Mouse (Mus musculus) intestine, embryonic 15.5 days (tissue): Measurements from ENCODE around the gene Slc29a2. TPM values are rescaled to one million over a fixed set of nuclear protein-coding genes. Genes with fewer than 3 reads are reported as not detected.

Experiments
- ATAC-seq: fragments of 200-750 bp; cut with Nextera tagmentation; 2 replicates; pipeline ENCODE4 v1.8.0; 2017; ENCODE audit warnings: moderate TSS enrichment, moderate library complexity
- H3K27ac ChIP-seq: fragments of 300-500 bp; sonication (generic); 2 replicates; pipeline ENCODE4 v1.5.1; 2015; ENCODE audit warnings: mild to moderate bottlenecking, inconsistent platforms
- H3K27me3 ChIP-seq: fragments of 300-500 bp; sonication (generic); replicated peaks from 2 replicates; pipeline ENCODE4 v1.6.1; 2015; ENCODE audit warnings: inconsistent platforms
- H3K36me3 ChIP-seq: fragments of 300-500 bp; sonication (generic); 2 replicates; pipeline ENCODE4 v1.6.1; 2015; ENCODE audit warnings: inconsistent platforms
- H3K4me1 ChIP-seq: fragments of 300-500 bp; sonication (generic); replicated peaks from 2 replicates; pipeline ENCODE4 v1.6.1; 2015; ENCODE audit warnings: inconsistent platforms
- H3K4me2 ChIP-seq: fragments of 300-500 bp; sonication (generic); replicated peaks from 2 replicates; pipeline ENCODE4 v1.6.1; 2015; ENCODE audit warnings: mild to moderate bottlenecking, inconsistent platforms
- H3K4me3 ChIP-seq: fragments of 300-500 bp; sonication (generic); replicated peaks from 2 replicates; pipeline ENCODE4 v1.5.1; 2015; ENCODE audit warnings: inconsistent platforms
- H3K9ac ChIP-seq: fragments of 300-500 bp; sonication (generic); 2 replicates; pipeline ENCODE4 v1.6.1; 2015; ENCODE audit warnings: inconsistent platforms
- H3K9me3 ChIP-seq: fragments of 300-500 bp; sonication (generic); 2 replicates; pipeline ENCODE4 v1.6.1; 2016; ENCODE audit warnings: inconsistent platforms
- WGBS: fragments of 180-500 bp; shearing (Covaris S2); methylation state at CpG from one replicate; pipeline ENCODE4 v1.1.7; 2015; 5-methylcytosine and 5-hydroxymethylcytosine counted together
- polyA plus RNA-seq: library from polyadenylated mRNA; unstranded; fragments of >200 nt; fragmentation: Nextera tagmentation; extraction: Ambion mirVana; gene quantifications from 2 replicates; pipeline ENCODE4 v1.2.1, GENCODE M21; 2015

The Slc29a2 gene
- polyA plus RNA-seq, 1 experiment from 2014 or later = 4.6 TPM

DNA sequence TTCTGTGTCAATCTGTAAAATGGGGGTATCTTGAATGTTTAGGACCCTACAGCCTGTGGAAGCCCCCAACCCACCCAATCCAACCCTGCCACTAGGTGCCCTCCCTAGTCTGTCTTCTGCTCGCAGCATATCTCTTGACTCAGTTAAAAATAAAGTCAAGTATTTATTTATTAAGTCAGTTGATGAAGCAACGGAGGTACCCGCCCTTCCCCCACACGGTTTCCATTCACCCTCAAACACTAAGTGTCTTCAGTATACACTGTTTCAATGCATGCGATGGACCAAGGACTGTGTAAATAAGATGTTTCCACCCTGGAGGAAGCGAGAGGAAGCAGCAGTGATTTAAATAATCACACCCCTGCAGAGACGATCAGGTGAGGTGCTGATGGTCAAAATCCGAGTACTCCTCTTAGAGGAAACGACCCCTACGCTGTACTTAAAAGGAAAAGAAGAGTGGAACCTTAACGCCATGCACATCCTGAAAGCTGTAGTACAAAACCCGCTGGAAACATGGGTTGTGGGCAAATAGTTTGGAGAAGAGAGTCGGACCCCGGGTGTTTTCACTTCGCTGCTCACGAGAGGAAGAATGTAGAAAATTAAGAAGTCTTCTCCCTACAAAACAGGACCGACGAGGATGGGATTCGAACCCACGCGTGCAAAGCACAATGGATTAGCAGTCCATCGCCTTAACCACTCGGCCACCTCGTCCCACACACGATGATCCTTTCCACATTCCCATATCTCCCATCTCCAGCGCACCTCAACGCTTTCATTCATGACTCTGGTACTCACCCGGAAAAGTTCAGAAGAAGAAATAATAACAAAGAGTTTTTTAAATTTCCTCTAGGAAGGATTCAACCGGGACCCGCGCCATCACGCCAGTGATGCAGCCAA is 14.3 kb downstream of the Slc29a2 start:
- Histone ChIP-seq H3K9me3 (no peaks in the 10 kb centered on the region), H3K9ac (peak overlapping the region; percentile 91), H3K4me2 (peak overlapping the region; percentile 94), H3K27ac (peak overlapping the region; percentile 65), H3K27me3 (no peaks in the 10 kb centered on the region), H3K4me1 (peaks cover 24% of the 10 kb centered on the region), H3K4me3 (peak overlapping the region; percentile 64), H3K36me3 (no peaks in the 10 kb centered on the region)
- ATAC-seq = peak; percentile 69
- 3% methylated on average over 32 of the region's 32 CpGs for WGBS

- Histone ChIP-seq H3K36me3 (no peaks in the 10 kb centered on the region), H3K27ac (peak within 1 kb of the TSS; percentile 65), H3K9me3 (no peaks in the 10 kb centered on the region), H3K4me1 (peaks cover 24% of the 10 kb centered on the region), H3K27me3 (no peaks in the 10 kb centered on the region), H3K4me2 (peak within 1 kb of the TSS; percentile 94), H3K9ac (peak within 1 kb of the TSS; percentile 91), H3K4me3 (peak within 1 kb of the TSS; percentile 64)
- under 1% methylated on average over 44 of the region's 44 CpGs for WGBS
- peak; percentile 93 for ATAC-seq
These were observed 15.1 kb downstream of the Slc29a2 start, which contains the start of the genes B4gat1 and AC124502.3 for GRCm38 (mm10) chr19:5038709-5039156. TSS of gene B4gat1 (plus strand) at chr19:5038826. TSS of gene AC124502.3 (plus strand) at chr19:5038891.

DNA sequence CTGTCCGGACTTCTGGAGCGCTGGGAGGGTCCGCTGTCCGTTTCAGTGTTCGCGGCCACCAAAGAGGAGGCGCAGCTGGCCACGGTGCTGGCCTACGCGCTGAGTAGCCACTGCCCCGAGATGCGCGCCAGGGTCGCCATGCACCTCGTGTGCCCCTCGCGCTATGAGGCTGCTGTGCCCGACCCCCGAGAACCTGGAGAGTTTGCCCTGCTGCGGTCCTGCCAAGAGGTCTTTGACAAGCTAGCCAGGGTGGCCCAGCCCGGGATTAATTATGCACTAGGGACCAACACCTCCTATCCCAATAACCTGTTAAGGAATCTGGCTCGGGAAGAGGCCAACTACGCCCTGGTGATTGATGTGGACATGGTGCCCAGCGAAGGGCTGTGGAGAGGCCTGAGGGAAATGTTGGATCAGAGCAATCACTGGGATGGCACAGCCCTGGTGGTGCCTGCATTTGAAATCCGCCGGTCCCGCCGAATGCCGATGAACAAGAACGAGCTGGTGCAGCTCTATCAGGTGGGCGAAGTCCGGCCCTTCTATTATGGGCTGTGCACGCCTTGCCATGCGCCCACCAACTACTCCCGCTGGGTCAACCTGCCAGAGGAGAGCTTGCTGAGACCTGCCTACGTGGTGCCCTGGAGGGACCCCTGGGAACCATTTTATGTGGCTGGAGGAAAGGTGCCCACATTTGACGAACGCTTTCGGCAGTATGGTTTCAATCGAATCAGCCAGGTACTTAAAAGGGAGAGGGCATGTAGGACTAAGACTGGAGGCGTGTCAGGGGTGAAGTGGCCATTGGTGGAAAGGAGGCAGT is 15.8 kb downstream of the Slc29a2 start:
- peak; percentile 7 for ATAC-seq
- Histone ChIP-seq H3K9me3 (no peaks in the 10 kb centered on the region), H3K27me3 (no peaks in the 10 kb centered on the region), H3K4me2 (peak overlapping the region; percentile 94), H3K4me3 (peak overlapping the region; percentile 64), H3K4me1 (peaks cover 24% of the 10 kb centered on the region), H3K27ac (peak overlapping the region; percentile 65), H3K9ac (peak overlapping the region; percentile 91), H3K36me3 (no peaks in the 10 kb centered on the region)
- 11% methylated on average over 41 of the region's 41 CpGs for WGBS

DNA sequence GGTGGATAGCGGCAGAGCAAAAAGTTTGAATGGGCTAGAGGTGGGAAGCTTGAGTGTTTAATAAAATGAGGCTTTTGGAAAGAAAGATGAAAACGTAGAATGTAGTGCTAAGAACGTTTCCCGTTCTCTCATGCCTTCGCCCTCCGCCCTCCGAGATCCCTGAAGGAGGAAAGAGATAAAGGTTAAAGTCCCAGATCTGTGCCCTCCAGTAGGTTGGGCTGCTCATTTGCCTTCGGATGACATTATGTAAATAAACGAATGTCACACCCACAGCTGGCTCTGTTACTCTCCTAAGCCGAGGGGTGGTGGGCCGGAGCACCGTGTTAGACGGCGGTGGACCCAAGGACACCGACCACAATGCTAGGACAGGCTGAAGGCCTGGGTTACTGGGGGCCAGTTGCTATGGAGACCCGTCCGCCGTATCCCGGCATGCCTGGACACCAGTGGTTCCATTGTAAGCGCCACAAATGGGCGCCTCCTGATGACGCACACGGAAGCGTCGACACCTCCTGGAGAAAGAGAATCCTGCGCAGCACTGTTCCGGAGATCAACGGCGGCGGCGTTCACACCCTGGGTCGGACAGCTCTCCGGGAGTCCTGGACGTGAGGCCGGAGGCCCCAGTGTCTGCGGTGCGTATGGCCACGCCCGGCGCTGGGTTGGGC is 17.3 kb downstream of the Slc29a2 start, which contains the start of gene Brms1:
Brms1 (plus strand) TSS at position 493 of the 662 bp plus-strand sequence.
- WGBS = 4% methylated on average over 40 of the region's 40 CpGs
- ATAC-seq = peak; percentile 80
- H3K4me2 ChIP-seq = peak within 1 kb of the TSS; percentile 94

GRCm38 (mm10) chr19:5041588-5041987 is 17.9 kb downstream of the Slc29a2 start:
- H3K27me3 ChIP-seq = no peaks in the 10 kb centered on the region
- peak overlapping the region; percentile 94 for H3K4me2 ChIP-seq
- H3K36me3 ChIP-seq = peaks cover 4% of the 10 kb centered on the region; the same call in 1 of the 2 replicates
- H3K9ac ChIP-seq = peak overlapping the region; percentile 76
- peak overlapping the region; percentile 77 for H3K27ac ChIP-seq
- H3K4me3 ChIP-seq = peak overlapping the region; percentile 64
- no peak for ATAC-seq
- no peaks in the 10 kb centered on the region for H3K9me3 ChIP-seq
- WGBS = 1% methylated on average over 16 of the region's 16 CpGs
- peaks cover 24% of the 10 kb centered on the region for H3K4me1 ChIP-seq

More for the DNA sequence above, 17.3 kb downstream of the Slc29a2 start, which contains the start of gene Brms1:
- H3K9me3 ChIP-seq = no peaks in the 10 kb centered on the region
- H3K27me3 ChIP-seq = no peaks in the 10 kb centered on the region
- no peaks in the 10 kb centered on the region for H3K36me3 ChIP-seq
- H3K4me1 ChIP-seq = peaks cover 24% of the 10 kb centered on the region
- H3K9ac ChIP-seq = peak within 1 kb of the TSS; percentile 91
- H3K4me3 ChIP-seq = peak within 1 kb of the TSS; percentile 64
- peak within 1 kb of the TSS; percentile 77 for H3K27ac ChIP-seq

- Histone ChIP-seq H3K27me3 (no peaks in the 10 kb centered on the region), H3K4me2 (no peak overlapping the region), H3K9me3 (no peaks in the 10 kb centered on the region), H3K36me3 (peaks cover 20% of the 10 kb centered on the region; the same call in 1 of the 2 replicates), H3K27ac (no peak overlapping the region), H3K4me1 (peaks cover 8% of the 10 kb centered on the region), H3K9ac (no peak overlapping the region), H3K4me3 (no peak overlapping the region)
- WGBS = 79% methylated on average over 4 of the region's 4 CpGs
- ATAC-seq = no peak
These were observed 21.9 kb downstream of the Slc29a2 start for GRCm38 (mm10) chr19:5045531-5045930.

GRCm38 (mm10) chr19:5048138-5049056 is 24.7 kb downstream of the Slc29a2 start:
- WGBS = 86% methylated on average over 14 of the region's 14 CpGs
- Histone ChIP-seq H3K4me3 (no peak overlapping the region), H3K27ac (no peak overlapping the region), H3K36me3 (peaks cover 20% of the 10 kb centered on the region; the same call in 1 of the 2 replicates), H3K9ac (no peak overlapping the region), H3K4me1 (peaks cover 13% of the 10 kb centered on the region), H3K9me3 (no peaks in the 10 kb centered on the region), H3K4me2 (no peak overlapping the region), H3K27me3 (peaks cover 11% of the 10 kb centered on the region; the same call in 1 of the 2 replicates)
- no peak; the same call in 1 of the 2 replicates for ATAC-seq

- Histone ChIP-seq H3K9me3 (no peaks in the 10 kb centered on the region), H3K9ac (no peak overlapping the region), H3K4me2 (no peak overlapping the region), H3K4me3 (no peak overlapping the region), H3K27ac (no peak overlapping the region), H3K4me1 (peaks cover 13% of the 10 kb centered on the region), H3K36me3 (peaks cover 20% of the 10 kb centered on the region; the same call in 1 of the 2 replicates), H3K27me3 (peaks cover 14% of the 10 kb centered on the region; the same call in 1 of the 2 replicates)
- 80% methylated on average over 6 of the region's 6 CpGs for WGBS
- no peak for ATAC-seq
These were observed 25.7 kb downstream of the Slc29a2 start for GRCm38 (mm10) chr19:5049325-5049724.

GRCm38 (mm10) chr19:5050047-5050905 is 26.6 kb downstream of the Slc29a2 start, which contains the start of gene Rin1:
TSS of gene Rin1 (plus strand) at chr19:5050481.
- Histone ChIP-seq H3K9ac (peak within 1 kb of the TSS; percentile 26; the same call in 1 of the 2 replicates), H3K9me3 (no peaks in the 10 kb centered on the region), H3K4me2 (peak within 1 kb of the TSS; percentile 62), H3K27me3 (peaks cover 19% of the 10 kb centered on the region; the same call in 1 of the 2 replicates), H3K36me3 (peaks cover 20% of the 10 kb centered on the region; the same call in 1 of the 2 replicates), H3K4me1 (peaks cover 13% of the 10 kb centered on the region), H3K4me3 (peak within 1 kb of the TSS; percentile 37), H3K27ac (peak within 1 kb of the TSS; percentile 49)
- peak; percentile 79 for ATAC-seq
- 18% methylated on average over 14 of the region's 14 CpGs for WGBS

DNA sequence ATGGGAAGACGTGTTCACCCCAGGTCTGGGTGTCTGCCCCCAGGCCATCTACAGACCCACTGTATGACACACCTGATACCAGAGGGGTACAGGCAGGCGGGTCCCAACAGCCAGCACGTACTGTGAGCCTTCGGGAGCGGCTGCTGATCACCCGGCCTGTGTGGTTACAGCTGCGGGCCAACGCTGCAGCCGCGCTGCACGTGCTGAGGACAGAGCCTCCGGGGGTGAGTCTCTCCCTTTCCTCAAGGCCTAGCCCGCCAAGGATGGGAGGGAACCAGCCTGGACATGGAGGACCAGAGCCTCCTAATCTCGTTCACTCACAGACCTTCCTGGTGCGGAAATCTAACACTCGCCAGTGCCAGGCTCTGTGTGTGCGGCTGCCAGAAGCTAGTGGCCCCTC is 27.4 kb downstream of the Slc29a2 start:
- peak overlapping the region; percentile 37 for H3K4me3 ChIP-seq
- no peaks in the 10 kb centered on the region for H3K9me3 ChIP-seq
- H3K4me1 ChIP-seq = peaks cover 13% of the 10 kb centered on the region
- peak; percentile 67 for ATAC-seq
- peaks cover 19% of the 10 kb centered on the region; the same call in 1 of the 2 replicates for H3K27me3 ChIP-seq
- 6% methylated on average over 17 of the region's 17 CpGs for WGBS
- H3K9ac ChIP-seq = peak overlapping the region; percentile 26; the same call in 1 of the 2 replicates
- peaks cover 20% of the 10 kb centered on the region; the same call in 1 of the 2 replicates for H3K36me3 ChIP-seq
- H3K27ac ChIP-seq = peak overlapping the region; percentile 49
- peak overlapping the region; percentile 62 for H3K4me2 ChIP-seq
